Mouse (Mus musculus): ENCODE measurements at regions not wholly inside any gene's neighbourhood (a gene's known extent, or its start where the extent isn't known, plus 50 kb on each side); places are given as distances from the start of the nearest gene placed in this dataset.

DNA sequence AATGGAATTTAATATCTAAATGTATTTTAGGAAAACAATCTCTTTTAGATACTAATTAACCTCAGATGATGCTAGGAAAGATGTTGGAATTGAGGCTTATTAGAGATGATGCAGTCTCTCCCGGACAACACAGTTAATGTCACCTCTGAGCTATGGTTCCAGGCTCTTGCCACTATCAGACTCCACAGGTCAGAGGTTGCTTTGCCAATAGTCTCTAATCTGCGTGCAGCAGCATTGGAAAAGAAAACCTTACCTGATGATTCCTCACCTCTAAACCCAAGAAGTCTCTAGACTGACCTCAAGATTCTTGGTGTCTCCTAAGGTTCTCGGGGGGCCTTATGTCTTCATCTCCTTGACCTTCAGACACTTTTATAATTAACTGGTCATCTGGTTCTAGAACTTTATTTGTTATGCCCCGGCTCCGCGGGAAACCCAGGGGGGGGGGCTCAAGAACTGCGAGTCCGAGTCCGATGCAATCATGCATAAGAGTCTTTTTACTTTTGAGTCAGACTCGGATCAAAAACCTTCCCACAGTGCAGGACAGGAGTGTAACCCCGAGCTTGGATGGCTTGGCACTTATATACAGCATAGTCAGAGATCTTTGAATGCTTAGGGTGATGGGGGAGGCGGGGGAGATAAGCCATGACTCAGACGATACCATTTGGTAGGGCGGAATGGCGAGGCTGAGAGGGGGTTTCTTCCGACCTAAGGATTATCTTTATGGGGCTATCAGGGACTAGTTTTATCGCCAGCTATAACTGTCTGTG lies 626.9 kb downstream of the Zfp706 start:
- DNase-seq (ENCODE audit: low spot score in 2 of 2) = no peak

DNA sequence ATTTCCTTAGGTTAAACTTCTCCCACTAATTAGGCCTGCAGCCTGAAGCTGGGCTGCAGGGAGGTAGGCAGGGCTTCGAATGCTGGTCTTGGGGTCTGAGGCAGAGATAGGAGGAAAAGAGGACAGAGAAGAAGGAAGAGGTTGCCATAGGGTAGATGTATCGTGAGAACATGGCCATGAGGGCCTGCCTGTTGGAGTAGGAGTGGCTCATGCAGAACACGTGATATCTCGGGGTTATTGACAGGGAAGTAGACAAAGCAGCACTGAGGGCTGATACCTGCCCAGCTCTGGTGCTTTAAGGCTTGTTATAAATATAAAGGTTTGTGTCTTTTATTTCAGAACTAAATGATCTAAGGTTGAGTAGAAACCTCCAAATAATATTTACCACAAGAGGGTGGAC lies 628.9 kb downstream of the Zfp706 start:
- DNase-seq (ENCODE audit: low spot score in 2 of 2) = no peak

DNA sequence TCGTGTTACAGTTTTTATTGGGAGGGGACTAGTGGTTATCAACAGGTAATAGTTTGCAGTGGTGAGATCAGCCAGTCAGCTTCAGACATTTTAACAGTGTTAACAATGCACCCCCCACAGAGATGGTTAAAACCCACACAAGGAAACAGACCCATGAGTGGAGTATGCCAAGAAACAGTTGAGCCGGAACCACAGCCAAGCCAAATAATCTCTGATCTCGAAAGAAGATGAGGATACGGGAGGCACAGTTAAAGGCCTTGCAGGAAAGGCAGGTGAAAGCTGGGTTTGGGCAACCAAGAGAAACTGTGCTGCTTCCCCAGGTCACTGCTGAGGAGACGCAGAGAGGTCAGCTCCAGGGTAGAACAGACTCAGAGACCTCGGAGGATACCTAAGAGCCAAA lies 631.0 kb downstream of the Zfp706 start:
- no peak for DNase-seq (ENCODE audit: low spot score in 2 of 2)

DNA sequence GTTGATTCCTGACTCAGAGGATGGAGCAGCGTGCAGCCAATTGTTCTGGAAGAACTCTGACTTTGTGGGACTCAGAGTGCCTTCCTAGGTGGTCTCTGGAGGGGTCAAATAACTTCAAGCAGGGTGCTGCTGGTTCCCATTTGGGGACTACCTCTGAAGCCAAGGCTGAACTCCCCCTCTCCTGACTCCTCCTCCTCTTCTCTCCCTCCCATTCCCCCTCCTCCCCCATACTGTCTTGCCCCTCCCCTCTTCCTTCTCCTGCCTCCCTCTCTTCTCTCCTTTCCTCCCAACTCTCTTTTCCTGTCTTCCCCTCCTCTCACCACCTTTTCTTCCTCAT lies 632.1 kb downstream of the Zfp706 start:
- no peak for DNase-seq (ENCODE audit: low spot score in 2 of 2)

DNA sequence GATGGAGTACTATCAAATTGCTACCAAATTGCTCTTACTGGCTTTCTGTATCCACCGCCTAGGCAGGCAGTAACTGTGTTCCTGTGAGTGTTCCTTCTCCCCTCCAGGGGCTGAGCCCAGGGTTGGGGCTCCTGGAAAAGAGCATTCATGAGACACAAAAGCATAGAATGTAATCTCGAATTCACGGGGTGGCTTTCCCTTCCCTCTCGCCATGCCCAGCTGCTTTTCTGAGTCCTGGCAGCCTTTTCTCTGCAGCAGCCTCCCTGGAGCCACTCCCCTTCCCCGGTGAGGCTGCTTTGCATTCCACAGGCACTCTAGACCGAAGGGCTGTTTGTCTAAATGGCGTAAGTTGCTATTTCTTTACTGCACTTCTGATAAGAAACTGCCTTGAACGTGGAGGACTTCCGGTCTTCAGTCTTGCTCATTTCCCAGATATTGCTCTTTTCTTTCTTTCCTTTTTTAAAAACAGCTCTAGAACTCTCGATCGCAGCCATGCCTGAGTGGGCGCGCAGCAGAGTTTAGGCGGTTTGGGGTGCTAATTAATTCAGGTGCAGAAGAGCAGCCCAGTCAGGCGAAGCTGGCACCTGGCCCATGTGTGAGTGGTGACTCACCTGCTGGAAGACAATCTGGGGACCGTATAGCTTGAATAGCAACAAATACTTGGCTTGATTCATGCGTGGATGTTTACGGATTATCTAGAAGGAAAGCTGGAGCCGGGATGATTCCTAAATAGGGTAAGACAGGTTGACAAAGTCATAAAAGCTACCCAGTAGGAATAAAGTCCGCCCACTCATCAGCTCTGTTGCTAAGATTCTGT lies 632.6 kb downstream of the Zfp706 start:
- peak in 1 of 2 experiments; percentile 44 for DNase-seq (ENCODE audit: low spot score in 2 of 2)

DNA sequence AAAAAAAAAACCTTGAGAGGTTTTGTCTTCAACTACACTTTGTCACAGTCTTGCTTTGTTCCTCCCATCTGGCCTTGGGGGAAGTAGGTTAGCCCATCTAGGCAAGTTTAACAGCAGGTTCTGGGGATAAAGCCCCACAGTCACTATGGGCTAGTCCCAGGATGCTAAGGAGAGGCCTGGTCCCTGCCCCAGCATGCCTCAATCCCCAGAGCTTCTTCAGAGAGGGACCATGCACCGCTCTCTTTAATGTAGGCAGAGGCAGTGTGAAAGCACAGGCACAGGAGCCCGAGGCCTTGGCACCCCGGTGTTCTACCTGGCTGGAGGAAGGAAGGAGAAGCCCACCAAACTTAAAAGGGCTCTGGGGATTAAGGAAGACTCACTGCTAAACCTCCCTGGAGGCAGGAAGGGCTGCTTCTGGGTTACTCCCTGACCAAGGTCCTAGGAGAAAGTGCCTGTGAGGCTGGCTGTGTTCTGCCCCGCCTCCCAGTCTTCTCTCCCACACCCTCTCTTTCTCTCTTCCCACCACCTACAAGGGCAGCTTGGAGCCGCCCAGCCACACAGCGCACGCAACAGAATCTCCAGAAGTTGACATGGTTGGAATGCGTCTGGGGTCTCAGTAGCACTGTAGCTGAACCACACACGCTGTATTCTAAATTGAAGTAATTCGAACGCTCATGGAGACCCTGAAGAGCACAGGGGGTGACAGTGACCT lies 633.5 kb downstream of the Zfp706 start:
- no peak for DNase-seq (ENCODE audit: low spot score in 2 of 2)

DNA sequence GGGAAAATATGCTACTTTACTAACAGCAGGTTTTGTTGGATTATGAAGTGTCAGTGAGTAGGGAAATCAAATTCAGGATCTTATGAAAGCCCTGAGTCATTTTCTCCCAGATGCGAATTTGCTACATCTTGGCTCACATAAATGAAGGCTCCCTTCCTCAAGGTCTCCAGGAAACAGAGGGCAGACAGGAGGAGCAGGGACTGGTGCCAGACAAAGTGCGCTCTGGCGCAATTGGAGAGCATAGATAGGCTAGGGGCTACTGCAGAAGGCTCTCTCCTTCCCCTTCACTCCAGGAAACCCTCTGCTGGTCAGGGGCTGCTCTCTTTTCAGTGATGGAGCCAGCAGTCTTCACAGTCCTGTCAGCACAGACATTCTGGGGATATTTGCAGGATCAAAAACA lies 634.1 kb downstream of the Zfp706 start:
- no peak for DNase-seq (ENCODE audit: low spot score in 2 of 2)

DNA sequence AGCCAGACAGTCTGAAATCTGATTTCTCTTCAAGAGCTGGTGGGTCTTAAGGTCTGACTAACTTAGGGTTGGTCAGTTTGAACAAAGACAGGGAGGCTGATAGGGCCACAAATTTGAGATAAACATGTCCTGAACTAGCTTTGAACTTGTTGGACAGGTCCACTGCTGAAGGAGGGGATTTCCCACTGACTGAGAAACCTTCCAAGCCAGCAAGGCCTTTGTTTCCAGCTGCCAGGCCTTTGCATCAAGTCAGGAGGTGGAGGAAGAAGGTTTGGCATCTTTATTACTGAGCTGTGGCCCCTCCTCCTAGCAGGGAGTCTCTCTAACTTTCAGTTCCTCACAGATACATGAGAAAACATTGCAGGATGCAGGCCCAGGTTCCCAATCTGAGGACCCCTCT lies 636.2 kb downstream of the Zfp706 start:
- no peak for DNase-seq (ENCODE audit: low spot score in 2 of 2)

DNA sequence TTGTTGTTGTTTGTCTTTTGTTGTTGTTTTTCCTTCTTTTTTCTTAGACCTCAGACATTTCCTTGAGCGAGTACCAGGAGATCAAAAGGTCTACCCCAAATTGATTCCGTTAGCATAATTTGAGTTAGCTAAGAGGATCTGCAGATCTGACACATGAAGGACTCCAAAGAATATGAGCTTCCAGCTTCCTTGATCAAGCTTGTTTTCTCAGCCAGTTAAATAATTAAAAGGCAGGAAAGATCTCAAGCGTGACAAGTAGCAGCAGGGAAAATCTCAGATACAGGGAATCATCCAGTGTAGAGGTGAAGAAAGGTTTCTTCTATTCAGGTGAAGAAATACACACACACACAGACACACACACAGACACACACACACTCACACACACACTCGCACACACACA lies 636.7 kb downstream of the Zfp706 start:
- no peak for DNase-seq (ENCODE audit: low spot score in 2 of 2)

DNA sequence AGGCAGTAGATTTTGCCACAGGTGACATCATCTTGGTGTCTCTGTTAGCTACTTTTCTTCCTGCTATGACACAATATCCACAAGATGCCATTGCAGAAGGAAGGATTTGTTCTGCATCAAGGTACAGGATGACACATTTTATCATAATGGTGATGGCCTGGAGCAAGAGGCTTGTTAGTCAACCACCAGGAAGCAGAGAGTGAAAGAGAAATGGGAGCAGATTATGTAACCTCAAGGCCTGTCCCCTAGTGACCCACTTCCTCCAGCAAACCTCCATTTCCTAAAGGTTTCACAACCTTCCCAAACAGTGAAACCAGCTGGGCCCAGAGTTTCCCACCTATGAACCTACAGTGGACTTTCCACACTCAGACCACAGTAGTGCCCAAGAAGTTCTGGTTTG lies 640.3 kb downstream of the Zfp706 start:
- no peak for DNase-seq (ENCODE audit: low spot score in 2 of 2)

DNA sequence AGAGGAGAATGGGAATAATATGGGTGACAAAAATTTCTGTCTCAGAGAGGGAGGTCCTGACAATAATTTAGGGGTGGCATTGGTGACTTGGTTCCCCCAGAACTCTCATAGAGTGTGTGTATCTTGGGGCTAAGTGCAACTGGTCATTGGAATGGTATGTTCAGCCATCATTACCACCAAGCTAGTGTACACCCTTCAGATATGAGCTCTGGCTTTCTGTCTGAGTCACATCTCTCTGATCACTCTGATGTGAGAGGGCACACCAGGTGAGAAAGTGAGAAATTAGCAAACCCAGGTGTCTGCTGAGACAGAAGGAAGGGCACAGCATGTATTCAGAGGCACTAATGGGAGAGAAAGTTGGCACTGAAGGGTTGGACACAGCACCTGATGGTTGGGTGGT lies 642.8 kb downstream of the Zfp706 start:
- DNase-seq (ENCODE audit: low spot score in 2 of 2) = no peak

DNA sequence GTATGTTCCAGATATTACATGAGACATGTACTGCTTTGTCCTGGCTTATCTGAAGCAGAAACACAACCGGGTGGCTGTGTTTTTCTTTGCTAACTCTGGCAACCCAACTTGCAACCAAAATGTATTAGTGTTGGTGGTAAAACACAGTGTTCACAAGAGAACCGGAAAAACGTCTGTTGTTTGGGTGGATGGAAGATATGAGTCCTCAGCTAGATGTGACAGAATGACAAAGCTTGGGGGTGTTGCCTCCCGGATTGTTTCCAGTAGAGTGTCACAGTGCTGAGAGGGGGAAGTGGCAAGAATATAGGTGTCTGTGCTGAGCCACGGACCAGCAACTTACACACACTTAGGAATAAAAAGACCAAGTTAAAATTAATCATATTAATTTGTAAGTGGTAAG lies 643.5 kb downstream of the Zfp706 start:
- DNase-seq (ENCODE audit: low spot score in 2 of 2) = no peak

DNA sequence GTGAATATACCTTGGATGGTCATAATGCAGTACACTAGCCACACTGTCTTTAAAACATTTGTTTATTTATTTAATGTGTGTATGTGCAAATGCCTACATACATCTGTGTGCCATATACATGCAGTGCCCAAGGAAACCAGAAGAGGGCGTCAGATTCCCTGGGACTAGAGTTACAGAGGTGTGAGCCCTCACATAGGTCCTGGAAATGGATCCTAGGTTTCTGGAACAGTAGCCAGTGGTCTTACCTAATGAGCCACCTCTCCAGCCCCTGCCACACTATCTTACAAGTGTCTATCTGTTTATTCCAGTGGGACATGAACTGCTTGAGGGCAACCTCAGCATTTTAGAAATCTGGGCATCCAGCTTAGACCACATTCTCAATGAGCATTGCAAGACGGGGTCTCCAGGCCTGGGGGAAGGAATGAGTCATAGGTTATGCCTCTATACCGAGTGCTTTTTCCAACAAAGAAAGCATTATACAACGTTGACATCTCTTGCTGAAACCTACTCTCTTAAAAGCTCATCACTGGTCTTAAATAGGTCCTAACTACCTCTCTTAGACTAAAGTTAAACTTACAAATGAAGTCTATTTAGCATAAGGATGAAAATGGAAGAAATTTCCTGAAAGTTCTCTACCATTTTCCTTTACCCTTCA lies 644.5 kb downstream of the Zfp706 start:
- no peak for DNase-seq (ENCODE audit: low spot score in 2 of 2)

DNA sequence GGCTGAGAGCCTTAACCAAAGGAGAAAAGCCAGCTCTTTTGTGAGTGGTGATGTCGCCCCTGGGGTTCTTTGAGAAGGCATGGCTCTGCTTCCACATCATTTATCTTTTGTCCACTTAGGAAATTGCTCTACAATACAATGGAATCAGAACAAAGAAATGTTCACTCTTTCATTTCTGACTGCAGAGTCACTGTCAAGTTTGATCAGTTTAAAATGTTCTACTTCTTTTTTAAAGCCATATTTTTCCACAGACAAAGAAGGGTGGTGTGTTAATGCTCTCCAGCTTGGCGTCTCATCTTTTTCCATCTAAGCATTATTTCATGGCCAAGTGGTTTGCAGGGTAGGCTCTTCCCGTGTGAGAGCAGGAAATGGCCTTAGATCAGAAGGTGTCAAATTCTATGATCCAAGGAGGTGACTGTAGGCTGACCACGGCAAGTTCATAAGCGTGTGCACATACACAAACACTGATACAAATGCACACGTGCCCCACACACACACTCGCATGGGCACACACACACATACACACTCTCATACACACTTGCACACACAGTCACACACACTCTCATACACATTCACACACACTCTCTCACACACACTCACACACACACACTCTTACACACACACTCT lies 645.9 kb downstream of the Zfp706 start:
- no peak for DNase-seq (ENCODE audit: low spot score in 2 of 2)

DNA sequence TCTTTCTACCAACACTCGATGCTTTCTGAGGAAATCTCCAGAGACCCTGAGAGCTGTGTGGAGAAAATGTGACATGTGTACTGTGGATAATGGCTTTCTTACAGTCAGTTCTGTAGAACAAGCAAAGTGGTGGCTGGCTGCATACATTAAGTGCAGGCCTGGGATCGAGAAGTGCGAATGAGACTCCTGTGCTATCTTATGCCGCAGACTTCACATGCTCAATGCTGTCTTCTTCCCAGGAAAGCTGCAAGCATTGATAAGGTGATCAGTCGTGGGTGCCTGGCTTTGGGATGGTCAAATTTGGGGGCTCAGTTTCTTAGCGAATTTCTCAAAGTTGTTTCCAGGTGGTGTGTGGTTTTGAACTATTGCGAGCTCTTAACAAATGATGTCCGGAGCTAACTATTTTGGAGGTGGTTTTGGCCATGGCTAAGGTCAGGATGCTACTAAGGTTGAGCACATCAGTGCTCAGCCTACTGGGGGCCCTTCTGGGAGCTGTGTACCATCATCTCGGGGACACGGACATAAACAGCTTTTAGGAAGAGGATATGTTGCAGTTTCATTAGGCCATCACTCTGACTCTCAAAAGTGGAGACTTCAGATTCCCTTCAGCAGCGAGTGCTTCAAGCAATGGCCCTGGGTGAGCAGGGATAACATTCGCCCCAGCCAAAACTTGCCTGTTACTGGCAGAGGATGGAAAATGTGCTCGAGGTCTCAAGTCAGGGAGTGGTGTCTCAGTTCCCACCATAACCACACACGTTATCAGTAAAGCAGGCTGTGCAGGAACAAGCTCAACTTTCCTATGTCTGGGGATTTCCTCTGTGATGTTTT lies 646.7 kb downstream of the Zfp706 start:
- no peak for DNase-seq (ENCODE audit: low spot score in 2 of 2)

DNA sequence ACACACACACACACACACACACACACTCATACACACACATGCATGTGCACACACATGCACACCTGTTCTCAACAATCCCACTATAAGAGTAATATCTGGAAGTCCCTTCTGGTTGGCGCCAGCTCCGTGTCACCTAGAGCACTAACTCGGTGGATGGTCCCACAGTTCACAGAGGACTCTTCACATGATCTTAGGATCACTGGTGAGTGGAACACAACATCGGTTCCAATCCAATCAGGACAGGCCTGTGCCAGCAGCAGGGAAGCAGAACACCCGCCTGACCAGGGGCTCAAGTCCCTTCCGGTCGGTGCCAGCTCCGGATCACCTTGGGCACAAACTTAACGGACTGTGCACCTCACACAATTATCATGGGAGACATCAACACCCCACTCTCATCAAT lies 651.7 kb downstream of the Zfp706 start:
- no peak for DNase-seq (ENCODE audit: low spot score in 2 of 2)

DNA sequence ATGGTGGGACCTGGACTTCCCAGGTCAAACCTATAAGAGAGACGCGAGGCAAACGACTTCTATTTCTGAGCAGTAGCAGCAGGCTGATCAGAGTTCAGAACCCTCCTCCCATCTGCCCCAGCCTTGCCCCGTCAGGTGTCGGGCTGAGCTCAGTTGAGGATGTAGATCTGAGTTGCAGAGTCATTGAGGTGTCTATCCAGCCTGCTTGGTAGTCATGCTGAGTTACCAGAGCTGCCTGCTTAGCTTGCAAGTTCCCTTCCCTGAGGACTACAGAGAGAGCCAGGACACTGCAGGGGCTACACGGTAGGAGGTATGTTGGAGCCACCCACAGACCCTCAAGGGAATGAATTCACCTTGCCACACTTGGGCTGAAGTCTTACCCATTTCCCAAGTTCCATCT lies 653.0 kb downstream of the Zfp706 start:
- no peak for DNase-seq (ENCODE audit: low spot score in 2 of 2)

DNA sequence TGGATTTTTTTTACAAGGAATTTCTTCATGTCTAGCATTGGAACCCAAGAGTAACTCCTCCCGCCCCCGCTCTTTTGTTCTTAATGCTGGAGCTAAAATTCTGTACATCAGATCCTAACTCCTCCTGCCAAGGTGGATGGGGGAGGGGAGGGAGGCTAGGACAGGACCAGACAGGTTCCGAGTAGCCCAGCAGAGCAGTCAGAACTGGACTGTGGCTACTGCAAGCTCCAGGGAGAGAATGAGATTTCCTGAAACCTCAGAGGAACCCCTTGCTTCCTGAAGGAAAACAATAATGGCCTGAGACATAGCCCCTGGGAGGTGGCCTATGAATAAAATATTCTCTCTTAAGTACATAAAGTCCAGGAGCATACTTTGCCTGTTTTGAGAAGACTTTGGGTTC lies 653.8 kb downstream of the Zfp706 start:
- no peak for DNase-seq (ENCODE audit: low spot score in 2 of 2)

DNA sequence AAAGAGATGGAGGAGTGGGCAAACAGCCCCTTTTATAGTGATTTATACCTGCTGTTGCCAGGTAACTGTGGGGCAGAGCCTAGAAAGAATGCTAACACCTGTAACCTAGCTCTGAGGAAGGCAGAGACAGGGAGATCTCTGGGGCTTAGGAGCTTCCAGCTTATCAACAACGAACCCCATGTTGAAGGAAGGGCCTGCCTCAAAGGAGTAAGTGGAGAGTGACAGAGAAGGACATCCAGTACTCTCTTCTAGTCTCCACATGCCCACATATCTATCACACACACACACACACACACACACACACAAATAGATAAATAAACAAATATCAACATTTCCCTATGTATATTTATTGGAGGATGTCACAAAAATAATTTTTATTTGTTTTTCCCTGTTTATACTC lies 654.6 kb downstream of the Zfp706 start:
- no peak for DNase-seq (ENCODE audit: low spot score in 2 of 2)

DNA sequence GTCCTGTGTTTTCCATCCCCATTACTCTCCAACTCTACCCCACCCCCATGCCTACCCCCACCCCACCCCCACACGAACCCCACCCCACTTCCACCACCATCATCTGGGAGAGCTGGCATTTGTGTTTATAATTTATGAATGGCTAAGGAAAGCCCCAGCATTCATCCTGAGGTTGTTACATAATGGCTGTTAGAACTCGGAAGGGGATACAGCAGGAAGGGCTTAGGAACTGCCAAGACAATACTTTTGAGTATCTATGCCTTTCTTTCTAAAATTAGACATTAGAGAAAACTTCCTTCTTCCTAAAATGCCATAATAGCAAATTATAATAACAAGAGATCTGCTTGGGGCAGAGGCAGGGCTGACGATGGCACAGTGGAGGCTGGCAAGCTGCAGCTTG lies 655.9 kb downstream of the Zfp706 start:
- DNase-seq (ENCODE audit: low spot score in 2 of 2) = no peak

DNA sequence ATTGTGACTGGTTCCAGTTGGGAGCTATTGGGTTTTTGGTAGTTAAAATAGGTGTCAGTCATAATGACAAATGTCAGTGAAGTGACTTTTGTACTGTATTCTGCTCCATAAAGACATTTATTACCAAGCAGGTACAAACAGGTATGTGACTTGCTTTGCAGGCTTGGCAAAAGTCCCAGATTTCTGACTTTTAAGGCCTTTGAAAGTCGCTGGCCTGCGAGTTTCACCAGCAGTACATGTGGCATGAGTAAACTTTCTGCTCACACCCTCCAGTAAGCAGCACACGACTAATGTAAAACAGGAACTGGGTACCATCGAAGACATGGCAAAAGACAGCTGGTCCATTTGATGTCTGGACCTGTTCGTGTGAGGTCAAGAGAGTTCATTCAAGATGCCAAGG lies 659.2 kb downstream of the Zfp706 start:
- no peak for DNase-seq (ENCODE audit: low spot score in 2 of 2)

Data from thymus, postnatal 10 days (tissue).